Mouse (Mus musculus): ENCODE results near the gene Cxcl15. TPM values are rescaled to one million over a fixed set of nuclear protein-coding genes. Genes with fewer than 3 reads are reported as not detected.

Gene Cxcl15
- polyA plus RNA-seq, 1 experiment = not detected

- H3ac ChIP-seq (ENCODE audit: control insufficient read depth, insufficient read length) = no peak within 1 kb of the TSS
- H3K4me2 ChIP-seq (ENCODE audit: low read depth) = no peak within 1 kb of the TSS
- TF ChIP-seq CEBPB (IDR thresholded peaks at IDR 0.05; ENCODE audit: insufficient read depth, poor library complexity, severe bottlenecking) = no peak
- no peak for TF ChIP-seq SRF (IDR thresholded peaks at IDR 0.05; ENCODE audit: control insufficient read depth, insufficient read length, low read depth)
- no peak for TF ChIP-seq USF1 (IDR thresholded peaks at IDR 0.05; ENCODE audit: low read depth)
- TF ChIP-seq POLR2A (IDR thresholded peaks at IDR 0.05; ENCODE audit: insufficient read length, low read depth) = no peak
- TF ChIP-seq TCF3 (IDR thresholded peaks at IDR 0.05; ENCODE audit: insufficient read length, low read depth) = no peak
- no peak for TF ChIP-seq POLR2AphosphoS2 (IDR thresholded peaks at IDR 0.05; ENCODE audit: insufficient read length, low read depth)
- H3K27me3 ChIP-seq (ENCODE audit: control insufficient read depth, insufficient read depth, insufficient read length) = no peaks in the 10 kb centered on the region
- no peaks in the 10 kb centered on the region for H3K79me2 ChIP-seq (ENCODE audit: control insufficient read depth, insufficient read depth)
- no peak within 1 kb of the TSS for H3K4me3 ChIP-seq
- H3K36me3 ChIP-seq (ENCODE audit: control insufficient read depth, insufficient read depth) = no peaks in the 10 kb centered on the region
Observed at GRCm38 (mm10) chr5:90768218-90768617, 26.1 kb upstream of the Cxcl15 start, which contains the start of gene Ppbp. Gene Ppbp (plus strand): TSS chr5:90768518.

- Histone ChIP-seq H3K36me3 (ENCODE audit: control insufficient read depth, insufficient read depth) (no peaks in the 10 kb centered on the region), H3ac (ENCODE audit: control insufficient read depth, insufficient read length) (no peak overlapping the region), H3K27me3 (ENCODE audit: control insufficient read depth, insufficient read depth, insufficient read length) (no peaks in the 10 kb centered on the region), H3K4me2 (ENCODE audit: low read depth) (no peak overlapping the region), H3K79me2 (ENCODE audit: control insufficient read depth, insufficient read depth) (no peaks in the 10 kb centered on the region), H3K4me3 (no peak overlapping the region)
- no peak for TF ChIP-seq USF1 (IDR thresholded peaks at IDR 0.05; ENCODE audit: low read depth)
- no peak for TF ChIP-seq E2F4 (IDR thresholded peaks at IDR 0.05; ENCODE audit: insufficient read depth)
- TF ChIP-seq POLR2A (IDR thresholded peaks at IDR 0.05; ENCODE audit: insufficient read length, low read depth) = no peak
- TF ChIP-seq TCF3 (IDR thresholded peaks at IDR 0.05; ENCODE audit: insufficient read length, low read depth) = no peak
- no peak for TF ChIP-seq SRF (IDR thresholded peaks at IDR 0.05; ENCODE audit: control insufficient read depth, insufficient read length, low read depth)
- TF ChIP-seq TCF12 (IDR thresholded peaks at IDR 0.05; ENCODE audit: insufficient read depth, poor library complexity, severe bottlenecking) = no peak
- TF ChIP-seq MYOD1 (IDR thresholded peaks at IDR 0.05; ENCODE audit: control insufficient read depth in 1 of 3, insufficient read length in 2 of 3, low read depth in 2 of 3) = no peak
- TF ChIP-seq REST (IDR thresholded peaks at IDR 0.05; ENCODE audit: insufficient read depth, insufficient read length) = no peak
- no peak for TF ChIP-seq MYOG (IDR thresholded peaks at IDR 0.05; ENCODE audit: control insufficient read depth in 1 of 3, insufficient read depth in 1 of 3, insufficient read length in 2 of 3, low read depth in 2 of 3)
Observed at GRCm38 (mm10) chr5:90771369-90771768, 23.0 kb upstream of the Cxcl15 start.

GRCm38 (mm10) chr5:90771880-90772653, 22.3 kb upstream of the Cxcl15 start, which contains the start of gene Pf4:
Gene Pf4 (plus strand): TSS chr5:90772435.
- Histone ChIP-seq H3K27me3 (ENCODE audit: control insufficient read depth, insufficient read depth, insufficient read length) (no peaks in the 10 kb centered on the region), H3K36me3 (ENCODE audit: control insufficient read depth, insufficient read depth) (no peaks in the 10 kb centered on the region), H3K79me2 (ENCODE audit: control insufficient read depth, insufficient read depth) (no peaks in the 10 kb centered on the region), H3ac (ENCODE audit: control insufficient read depth, insufficient read length) (no peak within 1 kb of the TSS), H3K4me3 (no peak within 1 kb of the TSS), H3K4me2 (ENCODE audit: low read depth) (no peak within 1 kb of the TSS)
- TF ChIP-seq SRF (IDR thresholded peaks at IDR 0.05; ENCODE audit: control insufficient read depth, insufficient read length, low read depth) (no peak), E2F4 (IDR thresholded peaks at IDR 0.05; ENCODE audit: insufficient read depth) (no peak), POLR2AphosphoS2 (IDR thresholded peaks at IDR 0.05; ENCODE audit: insufficient read length, low read depth) (no peak), CEBPB (IDR thresholded peaks at IDR 0.05; ENCODE audit: insufficient read depth, poor library complexity, severe bottlenecking) (no peak), MYOD1 (IDR thresholded peaks at IDR 0.05; ENCODE audit: control insufficient read depth in 1 of 3, insufficient read length in 2 of 3, low read depth in 2 of 3) (no peak), MYOG (IDR thresholded peaks at IDR 0.05; ENCODE audit: control insufficient read depth in 1 of 3, insufficient read depth in 1 of 3, insufficient read length in 2 of 3, low read depth in 2 of 3) (no peak), MAX (IDR thresholded peaks at IDR 0.05; ENCODE audit: low read depth) (no peak), TCF12 (IDR thresholded peaks at IDR 0.05; ENCODE audit: insufficient read depth, poor library complexity, severe bottlenecking) (no peak), USF1 (IDR thresholded peaks at IDR 0.05; ENCODE audit: low read depth) (no peak), TCF3 (IDR thresholded peaks at IDR 0.05; ENCODE audit: insufficient read length, low read depth) (no peak), REST (IDR thresholded peaks at IDR 0.05; ENCODE audit: insufficient read depth, insufficient read length) (no peak), POLR2A (IDR thresholded peaks at IDR 0.05; ENCODE audit: insufficient read length, low read depth) (no peak)

GRCm38 (mm10) chr5:90775562-90775961, 18.8 kb upstream of the Cxcl15 start:
- Histone ChIP-seq H3K4me2 (ENCODE audit: low read depth) (no peak overlapping the region), H3K36me3 (ENCODE audit: control insufficient read depth, insufficient read depth) (no peaks in the 10 kb centered on the region), H3ac (ENCODE audit: control insufficient read depth, insufficient read length) (no peak overlapping the region), H3K4me3 (no peak overlapping the region), H3K27me3 (ENCODE audit: control insufficient read depth, insufficient read depth, insufficient read length) (no peaks in the 10 kb centered on the region), H3K79me2 (ENCODE audit: control insufficient read depth, insufficient read depth) (no peaks in the 10 kb centered on the region)
- no peak for TF ChIP-seq POLR2AphosphoS2 (IDR thresholded peaks at IDR 0.05; ENCODE audit: insufficient read length, low read depth)
- TF ChIP-seq SRF (IDR thresholded peaks at IDR 0.05; ENCODE audit: control insufficient read depth, insufficient read length, low read depth) = no peak
- no peak for TF ChIP-seq MYOD1 (IDR thresholded peaks at IDR 0.05; ENCODE audit: control insufficient read depth in 1 of 3, insufficient read length in 2 of 3, low read depth in 2 of 3)
- no peak for TF ChIP-seq POLR2A (IDR thresholded peaks at IDR 0.05; ENCODE audit: insufficient read length, low read depth)
- no peak for TF ChIP-seq CEBPB (IDR thresholded peaks at IDR 0.05; ENCODE audit: insufficient read depth, poor library complexity, severe bottlenecking)
- TF ChIP-seq E2F4 (IDR thresholded peaks at IDR 0.05; ENCODE audit: insufficient read depth) = no peak
- no peak for TF ChIP-seq MYOG (IDR thresholded peaks at IDR 0.05; ENCODE audit: control insufficient read depth in 1 of 3, insufficient read depth in 1 of 3, insufficient read length in 2 of 3, low read depth in 2 of 3)
- no peak for TF ChIP-seq MAX (IDR thresholded peaks at IDR 0.05; ENCODE audit: low read depth)
- no peak for TF ChIP-seq TCF12 (IDR thresholded peaks at IDR 0.05; ENCODE audit: insufficient read depth, poor library complexity, severe bottlenecking)
- no peak for TF ChIP-seq REST (IDR thresholded peaks at IDR 0.05; ENCODE audit: insufficient read depth, insufficient read length)
- no peak for TF ChIP-seq USF1 (IDR thresholded peaks at IDR 0.05; ENCODE audit: low read depth)
- no peak for TF ChIP-seq TCF3 (IDR thresholded peaks at IDR 0.05; ENCODE audit: insufficient read length, low read depth)
